Mouse (Mus musculus): ENCODE measurements at regions not wholly inside any gene's neighbourhood (a gene's known extent, or its start where the extent isn't known, plus 50 kb on each side); places are given as distances from the start of the nearest gene placed in this dataset.

GRCm38 (mm10) chr14:61696290-61696842 is 89.1 kb downstream of the Kcnrg start:
- no peak for TF ChIP-seq CTCF (conservative IDR thresholded peaks at IDR 0.05; ENCODE audit: low read length)
- no peak for TF ChIP-seq NANOG (IDR thresholded peaks at IDR 0.05; ENCODE audit: borderline replicate concordance, low read length)
- TF ChIP-seq POU5F1 (IDR thresholded peaks at IDR 0.05; ENCODE audit: borderline replicate concordance, low read length), result no peak
